Mouse (Mus musculus) thymus, adult 2 months (tissue): Measurements from ENCODE around the gene Jag1.

Experiments
- CTCF ChIP-seq: fragments of 200-500 bp; IDR thresholded peaks from 2 replicates; pipeline ENCODE4 v1.5.1; 2012; ENCODE audit warnings: mild to moderate bottlenecking, control low read depth, low read length, moderate library complexity, borderline replicate concordance; ENCODE audit not compliant: control insufficient read depth, poor library complexity, insufficient read depth; ENCODE audit errors: extremely low read depth
- POLR2A ChIP-seq: fragments of 200-500 bp; IDR thresholded peaks from 2 replicates; pipeline ENCODE4 v1.6.1; 2012; ENCODE audit warnings: mild to moderate bottlenecking, low read length, control low read depth, moderate library complexity; ENCODE audit not compliant: control insufficient read depth, poor library complexity, insufficient read depth; ENCODE audit errors: extremely low read depth

DNA sequence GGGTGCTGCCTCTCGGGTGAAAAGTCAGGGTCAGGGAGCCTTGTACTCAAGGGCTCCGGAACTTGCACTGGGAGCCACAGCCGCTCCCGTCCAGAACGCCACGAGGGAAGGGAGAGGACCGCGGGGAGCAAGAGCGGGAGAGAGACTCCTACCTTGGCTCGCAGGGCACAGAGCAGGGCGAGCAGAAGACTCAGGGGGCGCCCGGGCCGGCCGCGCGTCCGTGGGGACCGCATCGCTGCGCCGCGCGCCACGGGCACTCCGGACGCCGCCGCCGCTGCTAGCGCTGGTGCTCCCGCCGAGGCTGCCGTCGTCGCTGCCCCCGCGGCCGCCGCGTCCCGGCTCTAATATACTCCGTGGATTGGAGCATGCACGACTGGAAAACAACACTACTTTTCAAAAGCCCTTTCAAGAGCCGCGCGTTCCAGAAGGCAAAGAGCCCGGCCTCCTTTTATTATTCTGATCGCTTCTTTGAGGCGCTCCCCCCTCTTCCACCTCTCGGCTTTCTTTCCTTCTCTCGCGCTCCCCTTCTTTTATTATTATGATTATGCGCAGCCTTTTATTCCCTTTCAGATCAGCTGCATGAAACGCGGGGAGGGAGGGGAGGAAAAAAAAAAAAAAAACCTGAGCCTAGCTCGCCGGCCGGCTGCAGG is at the start of gene Jag1:
- no peak for TF ChIP-seq CTCF
- no peak for TF ChIP-seq POLR2A
